Mouse (Mus musculus): ENCODE measurements around the gene Vps37b.

Vps37b gene

GRCm38 (mm10) chr5:123979980-123980369 lies 52.1 kb downstream of the Vps37b start:
- no peak for DNase-seq (ENCODE audit: low read depth, low spot score)

GRCm38 (mm10) chr5:123979221-123979979 lies 52.7 kb downstream of the Vps37b start:
- DNase-seq (ENCODE audit: low read depth, low spot score): no peak

- no peak for DNase-seq (ENCODE audit: low read depth, low spot score)
These were observed 53.9 kb downstream of the Vps37b start for GRCm38 (mm10) chr5:123978131-123978530.

GRCm38 (mm10) chr5:123977231-123977630 lies 54.8 kb downstream of the Vps37b start:
- no peak for DNase-seq (ENCODE audit: low read depth, low spot score)

GRCm38 (mm10) chr5:123975668-123976180 lies 56.3 kb downstream of the Vps37b start:
- DNase-seq (ENCODE audit: low read depth, low spot score): no peak

- DNase-seq (ENCODE audit: low read depth, low spot score): no peak
These were observed 57.4 kb downstream of the Vps37b start for GRCm38 (mm10) chr5:123974616-123975111.

- DNase-seq (ENCODE audit: low read depth, low spot score): no peak
These were observed 57.9 kb downstream of the Vps37b start for GRCm38 (mm10) chr5:123974179-123974485.

GRCm38 (mm10) chr5:123973299-123974178 lies 58.5 kb downstream of the Vps37b start, which contains the start of gene Hip1r:
Gene Hip1r, plus strand, starts transcription at chr5:123973628.
- no peak for DNase-seq (ENCODE audit: low read depth, low spot score)

GRCm38 (mm10) chr5:123972453-123972852 lies 59.6 kb downstream of the Vps37b start:
- no peak for DNase-seq (ENCODE audit: low read depth, low spot score)

- DNase-seq (ENCODE audit: low read depth, low spot score): no peak
These were observed 61.5 kb downstream of the Vps37b start for GRCm38 (mm10) chr5:123970576-123970975.

GRCm38 (mm10) chr5:123969216-123969615 lies 62.9 kb downstream of the Vps37b start:
- no peak for DNase-seq (ENCODE audit: low read depth, low spot score)

- DNase-seq (ENCODE audit: low read depth, low spot score): no peak
These were observed 63.6 kb downstream of the Vps37b start for GRCm38 (mm10) chr5:123968468-123968867.

GRCm38 (mm10) chr5:123966759-123967158 lies 65.3 kb downstream of the Vps37b start:
- no peak for DNase-seq (ENCODE audit: low read depth, low spot score)

GRCm38 (mm10) chr5:123964208-123964607 lies 67.9 kb downstream of the Vps37b start:
- no peak for DNase-seq (ENCODE audit: low read depth, low spot score)

- DNase-seq (ENCODE audit: low read depth, low spot score): no peak
These were observed 71.0 kb downstream of the Vps37b start for GRCm38 (mm10) chr5:123961046-123961445.

GRCm38 (mm10) chr5:123960129-123960528 lies 71.9 kb downstream of the Vps37b start:
- DNase-seq (ENCODE audit: low read depth, low spot score): no peak

GRCm38 (mm10) chr5:123959018-123959417 lies 73.1 kb downstream of the Vps37b start:
- no peak for DNase-seq (ENCODE audit: low read depth, low spot score)

- DNase-seq (ENCODE audit: low read depth, low spot score): no peak
These were observed 74.9 kb downstream of the Vps37b start for GRCm38 (mm10) chr5:123957213-123957612.
